Mouse (Mus musculus) liver, postnatal 0 days (tissue): ENCODE results near the gene Slc43a1.

Source experiments
- CTCF ChIP-seq: sonication (generic); IDR thresholded peaks from 2 replicates; pipeline ENCODE4 v1.5.1; 2016; ENCODE audit warnings: antibody characterized with exemption, low read depth
- EP300 ChIP-seq: IDR thresholded peaks from 2 replicates; pipeline ENCODE4 v1.6.1; 2016; ENCODE audit warnings: antibody characterized with exemption, low read depth, mild to moderate bottlenecking

- TF ChIP-seq CTCF (no peak), EP300 (no peak)
Observed at GRCm38 (mm10) chr2:84883942-84884341, 45.3 kb downstream of the Slc43a1 start.
